Mouse (Mus musculus): Measurements from ENCODE around the gene 4930558K02Rik.

- TF ChIP-seq POLR2A (IDR thresholded peaks at IDR 0.05; ENCODE audit: borderline replicate concordance, extremely low read depth, insufficient read depth, insufficient read length, poor library complexity, severe bottlenecking): no peak
- no peak for TF ChIP-seq CTCF (IDR thresholded peaks at IDR 0.05; ENCODE audit: borderline replicate concordance, extremely low read depth, insufficient read depth, insufficient read length)
These were observed 26.8 kb downstream of the 4930558K02Rik start for GRCm38 (mm10) chr1:161952599-161952998.

All from brain, embryonic 14.5 days (tissue).